Mouse (Mus musculus) heart, embryonic 14.5 days (tissue): Measurements from ENCODE around the gene Wdr37. TPM values are rescaled to one million over a fixed set of nuclear protein-coding genes. Genes with fewer than 3 reads are reported as not detected.
A peak's percentile ranks its signal among the peaks of the same experiment; 100 is the strongest.
"Not testable (repeated sequence)": the region's sequence is repeated elsewhere in the genome, so short reads cannot be mapped to it uniquely, and the experiment has no call there.

Source experiments
- ATAC-seq: fragments of 200-750 bp; cut with Nextera tagmentation; 2 replicates; pipeline ENCODE4 v1.8.0; 2017; ENCODE audit warnings: low read depth, moderate TSS enrichment; ENCODE audit not compliant: insufficient number of reproducible peaks, insufficient read depth, low FRiP score
- H3K27ac ChIP-seq, 2 experiments: fragments of 200-500 bp in 1 of 2; fragments of 300-500 bp in 1 of 2; sonication (generic) in 1 of 2; replicated peaks in 1 of 2; 2 replicates each; pipeline ENCODE4 v1.5.1; 2012 to 2014; ENCODE audit warnings: low read depth in 2 of 2, low read length in 2 of 2, control low read depth in 1 of 2, mild to moderate bottlenecking in 1 of 2, mixed read lengths in 1 of 2; ENCODE audit not compliant: control insufficient read depth in 1 of 2, insufficient read depth in 1 of 2
- H3K27me3 ChIP-seq: fragments of 300-500 bp; sonication (generic); 2 replicates; pipeline ENCODE4 v1.6.1; 2014; ENCODE audit warnings: mild to moderate bottlenecking, low read length, control low read depth; ENCODE audit not compliant: control insufficient read depth, insufficient read depth
- H3K36me3 ChIP-seq: fragments of 300-500 bp; sonication (generic); 2 replicates; pipeline ENCODE4 v1.6.1; 2014; ENCODE audit warnings: mild to moderate bottlenecking, control low read depth, low read length, mixed read lengths; ENCODE audit not compliant: control insufficient read depth, insufficient read depth
- H3K4me1 ChIP-seq, 2 experiments: fragments of 200-500 bp in 1 of 2; fragments of 300-500 bp in 1 of 2; sonication (generic) in 1 of 2; 2 replicates each; pipeline ENCODE4 v1.6.1; 2012 to 2014; ENCODE audit warnings: low read length in 2 of 2, control low read depth in 1 of 2, mixed read lengths in 1 of 2; ENCODE audit not compliant: control insufficient read depth in 2 of 2, insufficient read depth in 2 of 2
- H3K4me2 ChIP-seq: fragments of 300-500 bp; sonication (generic); 2 replicates; pipeline ENCODE4 v1.6.1; 2014; ENCODE audit warnings: mild to moderate bottlenecking, low read length
- H3K4me3 ChIP-seq, 2 experiments: fragments of 200-500 bp in 1 of 2; fragments of 300-500 bp in 1 of 2; sonication (generic) in 1 of 2; 2 replicates each; pipeline ENCODE4 v1.5.1; 2012 to 2014; ENCODE audit warnings: low read length in 2 of 2, mild to moderate bottlenecking in 2 of 2, control low read depth in 1 of 2, low read depth in 1 of 2, moderate library complexity in 1 of 2; ENCODE audit not compliant: control insufficient read depth in 1 of 2, insufficient read depth in 1 of 2
- H3K9ac ChIP-seq: fragments of 300-500 bp; sonication (generic); 2 replicates; pipeline ENCODE4 v1.6.1; 2014; ENCODE audit warnings: mild to moderate bottlenecking, low read length
- H3K9me3 ChIP-seq: fragments of 300-500 bp; sonication (generic); 2 replicates; pipeline ENCODE4 v1.6.1; 2016; ENCODE audit warnings: low read length, control low read depth; ENCODE audit not compliant: control insufficient read depth
- WGBS: fragments of 180-500 bp; shearing (Covaris S2); extraction: QIAGEN DNeasy Blood & Tissue Kit; methylation state at CpG from one replicate; pipeline ENCODE4 v1.1.7; 2014; 5-methylcytosine and 5-hydroxymethylcytosine counted together
- polyA plus RNA-seq: library from polyadenylated mRNA; unstranded; fragments of >200 nt; fragmentation: Nextera tagmentation; extraction: Ambion mirVana; gene quantifications from 2 replicates; pipeline ENCODE4 v1.2.1, GENCODE M21; 2014

Gene Wdr37
- polyA plus RNA-seq = 23.8 TPM in 2 replicates

DNA sequence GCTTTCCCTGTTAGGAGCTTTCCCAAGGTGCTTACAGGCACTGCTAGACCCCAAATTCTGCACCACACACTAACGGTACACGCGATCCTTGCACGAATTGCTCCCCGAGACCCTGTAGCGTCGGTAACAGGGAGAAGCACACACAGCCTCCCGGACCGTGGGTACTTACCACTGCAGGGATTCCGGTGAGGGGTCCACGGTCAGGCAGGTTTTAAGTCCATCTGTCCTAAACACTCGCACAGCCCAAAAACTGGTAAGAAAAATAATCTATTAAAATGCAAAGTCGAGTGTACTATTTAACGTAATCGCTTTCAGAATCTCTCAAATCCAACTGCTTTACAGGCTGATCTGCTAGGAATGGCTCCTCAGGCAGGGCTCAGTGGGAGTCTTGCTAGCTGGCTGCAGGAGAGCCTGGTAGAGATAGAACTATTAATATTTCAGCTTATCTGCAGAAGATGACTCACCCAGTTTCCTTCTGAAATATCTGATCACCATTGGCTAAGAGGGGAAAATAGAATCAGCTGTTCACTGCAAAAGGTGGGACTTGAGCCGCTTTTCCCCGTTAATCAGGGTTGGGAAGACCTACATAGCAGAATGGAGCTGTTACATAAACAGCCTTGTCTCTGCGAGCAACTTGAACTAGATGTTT, at the start of gene Wdr37:
Gene Wdr37 (minus strand): TSS at position 596 of the 649 bp plus-strand sequence.
- H3K4me3 ChIP-seq = peak within 1 kb of the TSS; percentile 81 to 94
- peaks cover 0 to 10% of the 10 kb centered on the region in 2 experiments; a peak in 2 of 4 replicates for H3K4me1 ChIP-seq
- H3K4me2 ChIP-seq = peak within 1 kb of the TSS; percentile 89
- under 1% methylated on average over 18 of the region's 18 CpGs for WGBS
- H3K27me3 ChIP-seq = no peaks in the 10 kb centered on the region
- H3K9ac ChIP-seq = peak within 1 kb of the TSS; percentile 94
- H3K9me3 ChIP-seq = no peaks in the 10 kb centered on the region
- no peaks in the 10 kb centered on the region for H3K36me3 ChIP-seq
- ATAC-seq = peak; percentile 60; the same call in 1 of the 2 replicates
- H3K27ac ChIP-seq = peak within 1 kb of the TSS; percentile 95 to 98

DNA sequence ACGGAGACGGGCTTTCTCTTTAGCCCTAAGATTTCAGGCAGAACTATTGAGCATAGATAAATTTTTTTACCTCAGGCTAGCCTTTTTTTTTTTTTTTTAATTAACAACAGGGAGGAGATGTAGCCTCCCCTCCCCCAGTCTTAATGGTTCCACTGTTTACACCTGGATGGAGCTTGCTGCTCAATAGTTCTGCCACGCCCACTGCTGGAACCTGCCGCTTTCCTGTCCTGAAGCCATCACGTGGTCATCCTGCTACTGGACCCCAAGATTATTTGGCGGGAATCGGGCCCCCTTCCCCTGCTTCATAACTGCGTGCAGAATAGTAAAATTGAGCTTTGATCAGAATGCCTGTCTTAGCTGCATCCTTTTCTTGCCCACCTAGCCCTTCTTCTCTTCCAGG, 42.2 kb upstream of the Wdr37 start:
- ATAC-seq, H3K4me2 ChIP-seq, H3K9me3 ChIP-seq, H3K4me3 ChIP-seq, H3K27me3 ChIP-seq, H3K4me1 ChIP-seq, H3K36me3 ChIP-seq, H3K27ac ChIP-seq, H3K9ac ChIP-seq: not testable (repeated sequence)
- WGBS = 84% methylated on average over 8 of the region's 8 CpGs

DNA sequence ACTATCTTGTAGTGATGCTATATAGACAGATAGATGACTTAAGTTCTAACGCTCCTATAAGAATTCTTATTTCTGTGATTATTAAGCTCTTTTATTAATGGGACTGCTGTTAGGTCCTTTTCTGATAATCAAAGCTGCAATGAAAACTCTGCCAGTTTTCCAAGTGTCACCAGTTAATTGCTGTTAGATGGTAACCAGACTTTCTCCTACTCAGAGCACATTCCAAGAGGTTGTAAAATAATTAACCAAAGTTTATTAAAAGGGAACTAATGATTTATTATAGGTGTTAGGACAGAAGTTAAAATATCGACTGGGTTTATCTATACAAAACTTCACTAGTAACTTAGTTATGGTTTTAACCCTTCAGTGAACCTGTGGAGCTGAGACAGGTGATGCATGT, 34.3 kb upstream of the Wdr37 start:
- peaks cover 18% of the 10 kb centered on the region for H3K9me3 ChIP-seq
- H3K27me3 ChIP-seq, H3K4me1 ChIP-seq, H3K4me3 ChIP-seq, H3K4me2 ChIP-seq, H3K9ac ChIP-seq, H3K36me3 ChIP-seq, ATAC-seq, H3K27ac ChIP-seq: not testable (repeated sequence)
- 85% methylated on average over 2 of the region's 2 CpGs for WGBS

DNA sequence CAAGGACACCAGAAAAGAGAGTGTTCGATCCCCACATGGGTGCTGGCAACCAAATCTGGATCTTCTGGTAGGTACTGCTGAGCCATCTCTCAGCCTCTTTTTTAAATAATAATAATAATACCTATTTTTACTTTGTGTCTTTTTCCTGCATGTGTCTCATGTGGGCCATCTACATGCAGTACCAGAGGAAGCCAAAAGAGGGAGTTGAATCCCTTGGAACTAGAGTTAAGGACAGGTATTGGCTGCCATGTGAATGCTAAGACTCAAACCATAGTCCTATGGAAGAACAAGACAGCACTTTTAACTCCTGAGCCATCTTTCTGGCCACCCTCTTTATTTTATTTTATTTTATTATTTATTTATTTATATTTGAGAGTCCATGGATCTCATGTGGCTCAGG, 16.9 kb upstream of the Wdr37 start:
- Histone ChIP-seq H3K9ac (no peak overlapping the region), H3K9me3 (no peaks in the 10 kb centered on the region), H3K4me2 (no peak overlapping the region), H3K4me3 (no peak overlapping the region), H3K27me3 (no peaks in the 10 kb centered on the region), H3K27ac (no peak overlapping the region), H3K4me1 (0 out of 4 replicates have a peak, but pooled peaks cover 0 to 3% of the 10 kb centered on the region in 2 experiments), H3K36me3 (peaks cover 25% of the 10 kb centered on the region)
- no peak for ATAC-seq
- 97% methylated on average over 1 of the region's 1 CpGs for WGBS

DNA sequence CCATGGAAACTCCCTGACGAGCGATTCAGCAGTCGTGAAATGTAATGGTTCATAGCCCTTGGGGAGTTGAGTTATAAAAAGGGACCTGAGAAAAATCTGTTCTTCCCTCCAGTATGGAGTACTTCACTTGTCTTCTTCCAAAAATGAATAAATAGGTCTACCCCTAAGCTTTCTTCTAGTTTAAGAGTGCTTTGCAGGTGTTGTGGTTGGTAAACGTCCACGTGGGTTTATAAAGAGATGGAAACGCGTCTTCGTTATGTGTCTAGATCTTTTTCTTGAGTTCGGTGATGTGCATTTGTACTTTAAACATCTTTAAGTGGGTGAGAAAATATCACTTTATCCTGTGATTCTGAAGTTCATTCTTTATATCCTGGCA, 14.5 kb upstream of the Wdr37 start:
- Histone ChIP-seq H3K36me3 (peaks cover 22% of the 10 kb centered on the region), H3K27me3 (no peaks in the 10 kb centered on the region), H3K27ac (peak overlapping the region; percentile 61 to 87), H3K9me3 (no peaks in the 10 kb centered on the region), H3K4me3 (peak overlapping the region; percentile 69 to 85), H3K4me1 (0 out of 4 replicates have a peak, but pooled peaks cover 0 to 3% of the 10 kb centered on the region in 2 experiments), H3K4me2 (peak overlapping the region; percentile 83), H3K9ac (peak overlapping the region; percentile 77)
- 6% methylated on average over 9 of the region's 9 CpGs for WGBS
- ATAC-seq = no peak

DNA sequence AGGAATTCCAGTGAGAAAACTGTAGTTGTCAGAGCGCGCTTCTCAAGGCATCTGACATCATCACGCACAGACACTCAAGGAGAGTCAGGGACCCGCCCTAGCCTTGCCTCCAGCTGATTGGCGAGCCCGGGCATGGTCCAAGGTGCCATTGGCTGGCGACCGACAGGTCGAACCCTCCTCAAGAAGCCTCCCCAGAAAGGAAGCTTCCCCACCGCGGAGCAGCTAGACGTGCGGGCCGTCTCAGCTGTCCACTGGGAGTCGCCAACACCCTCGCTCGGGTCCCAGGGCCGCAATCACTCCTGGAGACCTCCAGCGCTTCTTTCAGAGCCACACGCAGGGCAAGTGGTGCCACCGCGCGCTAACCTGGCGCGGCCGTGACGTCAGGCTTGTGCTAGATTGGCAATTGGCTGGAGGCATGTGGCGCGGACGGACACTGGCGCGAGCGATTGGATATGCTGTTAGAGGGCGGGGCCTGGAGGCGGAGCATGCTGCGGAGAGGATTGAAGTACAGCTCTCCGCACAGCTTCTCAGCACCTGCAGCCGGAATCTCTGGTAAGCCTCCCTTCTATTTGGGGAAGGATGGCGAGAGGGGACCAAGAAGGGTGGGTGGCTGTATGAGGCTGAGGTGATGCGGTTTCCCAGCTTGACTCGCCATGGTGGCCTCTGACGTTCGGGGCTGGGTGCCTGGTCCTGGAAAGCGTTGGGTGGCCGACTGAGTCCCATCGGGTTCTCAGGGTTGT, 13.9 kb upstream of the Wdr37 start, which contains the start of gene Idi1:
Gene Idi1 (plus strand): TSS at position 57 of the 740 bp plus-strand sequence.
- peak within 1 kb of the TSS; percentile 77 for H3K9ac ChIP-seq
- under 1% methylated on average over 46 of the region's 46 CpGs for WGBS
- no peaks in the 10 kb centered on the region for H3K27me3 ChIP-seq
- peak within 1 kb of the TSS; percentile 69 to 85 for H3K4me3 ChIP-seq
- H3K4me2 ChIP-seq = peak within 1 kb of the TSS; percentile 83
- H3K36me3 ChIP-seq = peaks cover 22% of the 10 kb centered on the region
- 0 out of 4 replicates have a peak, but pooled peaks cover 0 to 3% of the 10 kb centered on the region in 2 experiments for H3K4me1 ChIP-seq
- H3K27ac ChIP-seq = peak within 1 kb of the TSS; percentile 87
- peak; percentile 99 for ATAC-seq
- no peaks in the 10 kb centered on the region for H3K9me3 ChIP-seq

DNA sequence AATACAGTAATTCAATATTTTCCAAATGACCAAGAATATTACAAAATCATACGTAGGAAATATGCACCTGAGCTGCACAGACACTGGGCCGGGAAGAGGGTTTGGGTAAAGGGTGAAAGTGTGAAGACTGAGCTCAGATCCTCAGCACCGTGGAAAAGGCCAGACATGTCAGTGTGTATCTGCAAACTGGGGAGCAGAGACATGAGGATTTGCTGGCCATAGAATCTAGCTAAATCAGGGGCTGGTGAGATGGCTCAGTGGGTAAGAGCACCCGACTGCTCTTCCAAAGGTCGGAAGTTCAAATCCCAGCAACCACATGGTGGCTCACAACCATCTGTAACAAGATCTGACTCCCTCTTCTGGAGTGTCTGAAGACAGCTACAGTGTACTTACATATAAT, 12.2 kb upstream of the Wdr37 start:
- H3K36me3 ChIP-seq = peaks cover 10% of the 10 kb centered on the region
- H3K9ac ChIP-seq, H3K4me1 ChIP-seq, H3K27me3 ChIP-seq, H3K4me3 ChIP-seq, H3K9me3 ChIP-seq, H3K4me2 ChIP-seq, ATAC-seq, H3K27ac ChIP-seq: not testable (repeated sequence)
- WGBS = 70% methylated on average over 5 of the region's 5 CpGs
